Comparison of ENCODE assay signal across 9 mouse cellular contexts in genomic region chr16:15252666-15253347, GRCm38 (mm10).
DNase-seq lines count a peak whose midpoint lies in the region; ATAC-seq and TF ChIP-seq lines count a peak whose summit lies in the region.
"Had no signal": no experiment of that assay in that cellular context is flagged by ENCODE, and none has a peak within 500 bp of the region (broad histone marks: within the 10 kb centered on the region; RNA-seq: fewer than 3 reads in every experiment).

No protein-coding gene starts in this region.

- no peaks in the 10 kb centered on the region for H3K27me3 ChIP-seq in heart, embryonic 12.5 days (replicated peaks)
- no peaks in the 10 kb centered on the region for H3K27me3 ChIP-seq in hindbrain, postnatal 0 days (ENCODE audit: insufficient read depth, low read length)

- peaks cover 8% of the 10 kb centered on the region for H3K4me1 ChIP-seq in heart, embryonic 12.5 days (replicated peaks)
- H3K4me1 ChIP-seq in hindbrain, postnatal 0 days (ENCODE audit: insufficient read depth, low read length) = no peaks in the 10 kb centered on the region

- DNase-seq in ovary, postnatal 14 days (ENCODE audit: low spot score) = peak; percentile 8
- no peak for DNase-seq in ovary, postnatal 10 days (ENCODE audit: low spot score)
- DNase-seq in left cerebral cortex, adult 18-20 months (ENCODE audit: low spot score in 2 of 2) = peak; percentile 9 to 37
- no peak for DNase-seq in hindbrain, postnatal 0 days (ENCODE audit: low spot score)
- no peak for DNase-seq in testis, postnatal 14 days (ENCODE audit: low spot score)
- DNase-seq in urinary bladder, adult 18-20 months (ENCODE audit: low spot score in 2 of 2) = no peak
- DNase-seq: cerebellum, adult 9-11 months; midbrain, embryonic 14.5 days had no signal

- H3K36me3 ChIP-seq in heart, embryonic 12.5 days = no peaks in the 10 kb centered on the region
- no peaks in the 10 kb centered on the region for H3K36me3 ChIP-seq in hindbrain, postnatal 0 days (ENCODE audit: insufficient read depth, low read length)

- no peaks in the 10 kb centered on the region for H3K9me3 ChIP-seq in heart, embryonic 12.5 days (replicated peaks)
- no peaks in the 10 kb centered on the region for H3K9me3 ChIP-seq in hindbrain, postnatal 0 days (ENCODE audit: low read length)

- 68% methylated on average over 6 of the region's 6 CpGs for WGBS in heart, embryonic 12.5 days
- 87% methylated on average over 6 of the region's 6 CpGs for WGBS in hindbrain, postnatal 0 days

- 0 out of 2 replicates have a peak overlapping the region, but pooled peaks have one; percentile 12 for H3K27ac ChIP-seq in heart, embryonic 12.5 days (ENCODE audit: poor library complexity, severe bottlenecking)
- no peak overlapping the region for H3K27ac ChIP-seq in hindbrain, postnatal 0 days

- H3K9ac ChIP-seq in heart, embryonic 12.5 days = no peak overlapping the region
- H3K9ac ChIP-seq in hindbrain, postnatal 0 days (replicated peaks; ENCODE audit: low read length) = no peak overlapping the region

- ATAC-seq in heart, embryonic 12.5 days (ENCODE audit: insufficient number of reproducible peaks, low FRiP score) = peak; percentile 33
- no peak for ATAC-seq in hindbrain, postnatal 0 days

- H3K4me2 ChIP-seq in heart, embryonic 12.5 days = no peak overlapping the region
- H3K4me2 ChIP-seq in hindbrain, postnatal 0 days (ENCODE audit: low read depth, low read length) = no peak overlapping the region

- no peak for TF ChIP-seq CTCF in hindbrain, postnatal 0 days (IDR thresholded peaks at IDR 0.05; ENCODE audit: low read depth)

- H3K4me3 ChIP-seq in heart, embryonic 12.5 days = no peak overlapping the region
- H3K4me3 ChIP-seq in hindbrain, postnatal 0 days (ENCODE audit: low read length) = no peak overlapping the region

Comparison
In these comparisons a context has a peak if more than half of its experiments do, and no peak if none do; other contexts are left out.
1. DNase-seq: peak in ovary, postnatal 14 days (single experiment) and left cerebral cortex, adult 18-20 months (2 of 2); none in ovary, postnatal 10 days (single experiment), hindbrain, postnatal 0 days (single experiment), testis, postnatal 14 days (single experiment) and urinary bladder, adult 18-20 months (0 of 2).